Mouse (Mus musculus): ENCODE data around the gene 1700001O22Rik.

DNA sequence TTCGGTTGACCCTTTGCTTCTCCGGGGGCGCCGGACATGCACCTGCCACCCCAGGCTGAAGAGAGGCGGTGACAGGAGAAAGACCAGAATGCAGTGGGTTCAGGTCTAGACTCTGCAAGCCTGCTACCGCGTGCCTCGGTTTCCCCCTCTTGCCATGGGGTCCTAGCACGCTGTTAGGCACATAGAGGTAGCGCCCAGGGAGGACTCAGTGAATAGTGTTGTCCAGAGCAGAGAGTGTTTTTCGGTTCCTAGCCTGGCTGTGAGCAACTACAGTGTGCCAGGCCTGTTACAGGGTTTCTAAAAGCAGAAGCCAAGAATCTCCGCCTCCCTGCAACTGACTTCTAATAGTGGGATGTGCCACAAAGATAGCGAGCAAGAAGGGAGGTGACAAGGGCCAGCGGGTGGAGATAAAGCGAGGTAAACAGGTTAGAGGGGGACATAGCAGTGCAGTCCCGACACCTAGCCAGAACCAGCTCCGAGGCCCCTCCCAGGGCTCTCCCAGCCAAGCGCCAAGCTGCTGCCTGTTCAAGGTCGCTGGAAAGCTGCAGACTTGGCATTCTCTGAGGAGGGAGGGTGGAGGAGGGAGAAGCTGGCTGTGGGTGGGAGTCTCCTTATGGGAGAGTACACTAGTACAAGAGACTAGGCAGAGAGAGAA lies 31.5 kb downstream of the 1700001O22Rik start:
- TF ChIP-seq CTCF (conservative IDR thresholded peaks at IDR 0.05; ENCODE audit: low read length) (no peak), POU5F1 (IDR thresholded peaks at IDR 0.05; ENCODE audit: borderline replicate concordance, low read length) (no peak)

Measured in E14TG2a.4 (cell line).